Mouse (Mus musculus) macrophage (primary cell): ENCODE data around the gene Fyb. TPM values are rescaled to one million over a fixed set of nuclear protein-coding genes. Genes with fewer than 3 reads are reported as not detected.

Experiments
- H3K27ac ChIP-seq: fragments of 350-480 bp; formaldehyde crosslinking; 2 replicates; pipeline ENCODE4 v1.9.0; 2021
- H3K36me3 ChIP-seq: fragments of 350-480 bp; formaldehyde crosslinking; 2 replicates; pipeline ENCODE4 v1.9.0; 2021; ENCODE audit errors: inconsistent target
- H3K4me3 ChIP-seq: fragments of 350-480 bp; formaldehyde crosslinking; 2 replicates; pipeline ENCODE4 v1.9.0; 2021; ENCODE audit errors: inconsistent target
- H3K79me2 ChIP-seq: fragments of 350-480 bp; formaldehyde crosslinking; 2 replicates; pipeline ENCODE4 v1.9.0; 2021; ENCODE audit errors: inconsistent target
- WGBS: methylation state at CpG from one replicate; pipeline ENCODE4 v1.1.7; 2026; ENCODE audit warnings: inconsistent platforms; ENCODE audit not compliant: missing documents; 5-methylcytosine and 5-hydroxymethylcytosine counted together
- polyA plus RNA-seq: library from polyadenylated mRNA; stranded (reverse); fragments of 250-400 nt; gene quantifications from 3 replicates; pipeline ENCODE4 v1.2.4, GENCODE M21; 2018; ENCODE audit warnings: inconsistent platforms
- total RNA-seq, 78 experiments: library from RNA; depleted of rRNA; stranded (reverse); fragments of 250-400 nt; gene quantifications; 1 replicate in 9 of 78; 2 replicates in 24 of 78; 3 replicates in 43 of 78; 4 replicates in 2 of 78; pipeline ENCODE4 v1.2.4; 2018; ENCODE audit warnings: inconsistent platforms in 56 of 78

Fyb gene
- total RNA-seq (2018; cell fraction: chromatin; rRNA removed), result 1,000 to 10,000 TPM in 25 of 26 experiments, 100 to 1,000 TPM in 1; 946 to 4,580 (median 3,223) TPM
- total RNA-seq (2018; cell fraction: cytosol; rRNA removed), result 1,000 to 10,000 TPM in 9 of 26 experiments, 100 to 1,000 TPM in 17; 417 to 1,132 (median 746) TPM
- 1,000 to 10,000 TPM; 1,077 to 2,236 (median 1,801) TPM for total RNA-seq (2018; cell fraction: nucleus; rRNA removed)
- polyA plus RNA-seq, result 370 to 786 TPM (median 465 TPM) in 3 replicates

DNA sequence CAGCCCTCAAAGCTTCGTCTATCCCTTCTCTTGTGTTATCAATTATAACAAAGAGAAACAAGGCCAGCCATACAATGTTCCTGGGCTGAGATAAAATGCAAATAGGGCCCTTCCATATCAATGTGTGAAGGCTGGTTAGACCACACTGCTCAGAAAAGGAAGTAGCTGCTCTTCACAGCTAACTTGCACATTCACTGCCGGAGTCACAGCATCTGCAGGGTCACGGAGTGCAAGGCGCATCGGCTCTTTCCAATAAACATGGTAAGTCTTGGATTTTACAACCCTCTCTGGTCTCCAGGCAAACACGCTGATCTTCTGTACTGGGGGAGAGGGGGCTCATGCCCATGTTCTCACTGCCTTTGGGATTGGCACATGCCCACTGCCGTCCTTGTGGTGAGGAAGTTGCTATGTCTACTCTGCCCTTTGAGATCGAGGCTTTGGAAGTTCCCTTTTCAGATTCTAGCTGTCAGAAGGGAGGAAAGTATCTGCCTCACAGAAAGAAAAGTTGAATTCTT is at the start of gene Fyb:
Gene Fyb (plus strand): TSS at position 201 of the 515 bp plus-strand sequence.
- Histone ChIP-seq H3K79me2 (peaks cover 45% of the 10 kb centered on the region), H3K27ac (peak within 1 kb of the TSS; percentile 88), H3K36me3 (no peaks in the 10 kb centered on the region), H3K4me3 (peak within 1 kb of the TSS; percentile 42)
- 2% methylated on average over 8 of the region's 8 CpGs for WGBS

DNA sequence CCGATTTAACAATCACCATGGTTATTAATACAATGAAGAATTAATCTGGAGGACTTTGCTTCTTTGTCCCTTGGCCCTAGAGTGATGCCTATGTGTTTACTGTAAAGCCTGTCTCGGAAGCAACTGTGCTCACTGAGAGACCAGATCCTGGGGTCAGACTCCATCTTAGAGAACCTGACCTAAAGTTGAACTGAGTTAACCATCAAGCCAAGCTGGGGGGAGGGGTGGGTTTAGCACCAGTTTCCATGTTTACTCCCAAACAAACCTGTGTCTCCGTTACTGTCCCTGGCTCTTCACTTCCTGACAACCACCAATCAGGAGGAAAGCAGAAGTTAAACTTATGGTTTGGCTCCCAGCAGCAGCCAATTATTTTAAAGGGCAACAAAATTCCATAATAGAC is 39.1 kb upstream of the Fyb start:
- H3K79me2 ChIP-seq, result no peaks in the 10 kb centered on the region
- H3K36me3 ChIP-seq, result no peaks in the 10 kb centered on the region
- WGBS, result 86% methylated on average over 3 of the region's 3 CpGs
- H3K4me3 ChIP-seq, result no peak overlapping the region
- no peak overlapping the region for H3K27ac ChIP-seq

DNA sequence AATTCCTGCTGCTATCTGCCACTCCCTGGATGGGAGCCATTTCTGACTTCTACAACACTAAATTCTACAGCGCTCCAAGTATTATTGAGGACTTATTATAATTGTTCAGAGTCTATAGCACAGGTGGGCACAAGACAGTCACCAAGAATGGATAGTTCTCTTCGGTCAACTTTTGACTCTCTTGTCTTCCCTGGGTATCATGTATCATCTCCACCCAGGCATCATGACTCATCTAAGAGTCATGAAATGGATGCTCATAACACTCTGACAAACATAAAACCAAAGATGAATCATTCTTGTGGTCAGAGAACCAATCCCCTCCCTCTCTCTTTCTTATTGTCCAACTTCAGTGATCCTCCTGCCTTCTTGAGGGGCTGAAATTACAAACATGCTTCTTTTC is 30.3 kb upstream of the Fyb start:
- Histone ChIP-seq H3K79me2 (no peaks in the 10 kb centered on the region), H3K4me3 (no peak overlapping the region), H3K27ac (no peak overlapping the region), H3K36me3 (no peaks in the 10 kb centered on the region)
- 71% methylated on average over 2 of the region's 2 CpGs for WGBS

DNA sequence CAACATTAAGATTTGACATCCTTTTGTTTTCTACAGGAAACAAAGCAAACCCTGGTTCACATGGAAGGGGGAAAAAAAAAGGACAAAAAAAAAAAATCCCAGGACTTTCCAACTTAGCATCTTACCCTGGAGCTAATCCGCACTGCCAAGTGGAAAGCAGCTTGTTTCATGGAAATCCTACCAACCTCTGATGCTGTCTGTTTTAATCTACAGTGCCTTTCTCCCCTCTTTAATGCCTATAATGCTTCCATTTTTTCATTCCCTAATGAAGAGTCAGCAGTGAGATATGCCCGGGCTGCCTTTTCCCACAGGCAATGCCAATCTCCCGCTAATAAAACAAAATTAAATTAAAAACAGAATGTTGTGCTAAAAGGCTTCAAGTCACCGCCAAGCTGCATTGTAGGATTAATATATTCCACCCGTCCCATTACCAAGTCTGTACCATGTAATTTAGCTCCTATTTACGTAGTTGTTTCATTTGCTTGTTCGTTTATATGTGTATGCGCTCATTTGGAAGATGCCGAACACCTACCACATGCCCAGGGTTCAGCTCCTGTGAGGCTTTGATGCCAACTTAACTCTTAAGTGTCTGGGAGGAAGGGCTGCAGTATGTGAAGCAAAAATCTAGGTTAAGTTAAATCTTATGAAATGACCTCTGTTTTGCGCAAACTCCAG is 24.1 kb upstream of the Fyb start:
- H3K36me3 ChIP-seq, result no peaks in the 10 kb centered on the region
- H3K27ac ChIP-seq, result no peak overlapping the region
- no peak overlapping the region for H3K4me3 ChIP-seq
- WGBS, result 91% methylated on average over 10 of the region's 10 CpGs
- H3K79me2 ChIP-seq, result no peaks in the 10 kb centered on the region

DNA sequence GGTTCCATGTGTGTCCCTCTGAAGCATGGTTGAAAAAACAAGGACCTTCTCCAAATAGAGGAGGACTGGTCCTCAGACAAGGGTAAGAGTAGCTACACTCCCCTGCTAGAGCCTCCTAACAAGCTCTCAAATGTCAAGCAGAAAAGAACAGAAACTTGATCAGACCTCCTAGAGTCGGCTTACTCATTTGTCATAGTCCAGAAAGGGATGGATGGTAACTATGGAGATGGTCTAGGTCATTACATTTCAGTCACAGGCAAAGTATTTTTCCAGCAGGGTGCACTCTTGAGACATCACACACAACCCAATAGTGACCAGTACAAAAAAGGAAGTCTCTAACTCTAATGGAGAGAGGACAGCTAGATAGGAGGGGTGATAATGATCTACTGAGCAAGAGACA is 21.9 kb upstream of the Fyb start:
- no peak overlapping the region for H3K4me3 ChIP-seq
- H3K79me2 ChIP-seq, result no peaks in the 10 kb centered on the region
- H3K27ac ChIP-seq, result peak overlapping the region; percentile 19
- no peaks in the 10 kb centered on the region for H3K36me3 ChIP-seq
- WGBS, result 0% methylated on average over 1 of the region's 1 CpGs

DNA sequence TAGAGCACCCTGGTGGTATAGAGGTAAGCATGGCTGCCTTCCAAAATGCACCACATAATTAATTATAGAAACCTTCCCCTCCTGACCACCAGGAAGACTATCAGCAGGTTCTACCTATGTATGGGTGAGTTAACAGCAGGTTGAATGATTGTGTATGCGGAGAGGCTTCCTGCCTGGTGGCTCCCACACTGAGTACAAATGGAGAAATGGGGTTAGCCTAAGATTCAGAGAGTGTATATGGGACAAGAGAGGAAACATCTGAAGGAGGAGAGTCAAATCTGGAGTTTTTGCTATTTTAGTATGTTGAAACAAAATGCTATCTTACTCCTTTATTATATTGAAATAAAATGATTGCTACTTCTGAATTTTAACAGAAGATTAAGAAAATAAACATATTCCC is 5.1 kb upstream of the Fyb start:
- no peaks in the 10 kb centered on the region for H3K36me3 ChIP-seq
- WGBS, result 87% methylated on average over 1 of the region's 1 CpGs
- H3K27ac ChIP-seq, result no peak overlapping the region
- no peaks in the 10 kb centered on the region for H3K79me2 ChIP-seq
- no peak overlapping the region for H3K4me3 ChIP-seq

DNA sequence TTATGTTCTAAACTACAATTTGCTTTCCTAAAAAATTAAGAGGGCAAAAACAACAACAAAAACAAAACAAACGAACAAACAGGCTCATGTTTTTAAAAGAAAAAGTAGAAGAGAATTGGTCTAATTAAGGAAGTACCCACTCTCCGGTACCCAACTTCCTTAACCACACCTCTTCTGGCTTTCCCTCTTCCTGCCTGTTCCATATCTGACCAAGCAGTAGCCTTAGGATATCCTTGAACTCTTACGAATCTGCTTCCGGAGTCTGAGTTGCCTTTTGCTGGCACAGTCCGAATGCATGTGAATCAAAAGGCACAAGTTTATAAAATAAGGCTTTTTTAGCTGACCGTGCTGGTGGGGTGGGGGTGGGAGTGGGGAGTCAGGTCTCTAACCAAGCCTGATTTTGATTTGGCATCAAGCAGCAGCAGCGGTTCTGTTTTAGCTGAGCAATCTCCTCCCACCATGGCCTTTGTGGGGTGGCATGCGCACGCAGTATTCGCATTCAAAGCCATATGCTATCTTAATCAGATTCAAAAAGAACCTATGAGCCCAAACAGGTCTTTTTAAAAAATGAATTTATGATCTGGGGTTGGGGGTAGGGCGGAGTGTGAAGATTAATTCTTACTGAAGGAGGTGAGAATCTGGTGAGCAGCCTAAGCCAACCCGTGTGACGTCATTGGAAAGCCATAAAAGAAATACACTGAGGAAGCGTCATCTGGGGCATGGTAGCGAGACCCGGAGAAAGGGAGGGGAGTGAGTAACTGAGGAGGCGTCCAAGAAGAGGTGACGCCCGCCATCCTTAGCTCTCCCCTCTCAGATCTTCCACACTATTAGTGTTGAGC is 3.0 kb upstream of the Fyb start:
- Histone ChIP-seq H3K4me3 (no peak overlapping the region), H3K27ac (peak overlapping the region; percentile 70), H3K79me2 (peaks cover 17% of the 10 kb centered on the region)

DNA sequence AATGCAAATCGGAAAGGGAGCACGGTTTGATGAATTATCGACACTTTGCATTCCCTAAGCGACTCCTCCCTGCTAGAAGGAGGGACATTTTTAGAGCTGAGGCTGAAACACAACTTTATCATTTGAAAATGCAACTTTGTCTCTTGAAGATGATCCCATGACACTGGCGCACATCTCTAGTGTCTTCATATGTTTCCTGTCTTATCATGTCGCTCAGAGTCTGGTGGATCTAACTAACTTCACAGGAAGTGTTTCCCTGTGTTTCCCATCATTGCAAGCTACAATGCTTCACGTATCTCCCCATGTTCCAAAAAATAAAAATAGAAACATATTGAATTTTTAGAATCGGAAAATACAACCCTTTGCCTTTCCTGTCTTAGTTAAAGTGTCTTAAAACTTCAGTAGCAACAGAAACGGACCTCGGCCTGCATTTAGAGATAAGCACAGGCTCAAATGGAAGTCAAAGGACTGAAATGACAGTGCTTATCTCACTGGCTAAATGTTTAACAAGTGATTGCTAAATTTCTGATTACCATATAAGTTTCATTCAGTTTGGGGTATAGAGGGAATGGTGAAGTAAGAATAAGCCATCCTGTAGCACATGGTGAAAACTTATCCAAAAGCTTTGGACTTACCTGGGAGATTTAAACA is 2.0 kb upstream of the Fyb start:
- H3K36me3 ChIP-seq, result no peaks in the 10 kb centered on the region
- peaks cover 27% of the 10 kb centered on the region for H3K79me2 ChIP-seq
- H3K27ac ChIP-seq, result peak overlapping the region; percentile 70; the same call in 1 of the 2 replicates
- WGBS, result 39% methylated on average over 10 of the region's 10 CpGs
- H3K4me3 ChIP-seq, result no peak overlapping the region

More for the DNA sequence above, 3.0 kb upstream of the Fyb start:
- no peaks in the 10 kb centered on the region for H3K36me3 ChIP-seq
- WGBS, result 28% methylated on average over 19 of the region's 19 CpGs

DNA sequence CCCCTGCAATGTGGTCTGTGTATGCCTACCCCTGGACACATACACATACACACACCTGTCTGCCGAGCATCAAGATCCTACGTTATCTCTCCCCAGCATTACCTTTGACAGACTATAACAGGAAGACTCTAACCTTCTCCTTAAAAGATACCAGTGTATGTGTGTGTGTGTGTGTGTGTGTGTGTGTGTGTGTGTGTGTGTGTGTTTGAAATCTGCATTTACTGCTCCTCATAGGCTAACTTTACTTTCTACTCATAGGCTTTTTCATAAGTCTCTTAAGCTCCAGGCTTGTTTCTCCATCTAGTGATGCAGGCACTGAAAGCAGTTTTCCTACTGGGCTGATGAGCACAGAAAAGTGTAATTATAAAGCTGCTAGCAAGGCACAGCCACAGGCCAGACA is 2.1 kb downstream of the Fyb start:
- WGBS, result 100% methylated on average over 2 of the region's 2 CpGs
- Histone ChIP-seq H3K36me3 (no peaks in the 10 kb centered on the region), H3K4me3 (no peak overlapping the region), H3K79me2 (peaks cover 45% of the 10 kb centered on the region), H3K27ac (no peak overlapping the region)

DNA sequence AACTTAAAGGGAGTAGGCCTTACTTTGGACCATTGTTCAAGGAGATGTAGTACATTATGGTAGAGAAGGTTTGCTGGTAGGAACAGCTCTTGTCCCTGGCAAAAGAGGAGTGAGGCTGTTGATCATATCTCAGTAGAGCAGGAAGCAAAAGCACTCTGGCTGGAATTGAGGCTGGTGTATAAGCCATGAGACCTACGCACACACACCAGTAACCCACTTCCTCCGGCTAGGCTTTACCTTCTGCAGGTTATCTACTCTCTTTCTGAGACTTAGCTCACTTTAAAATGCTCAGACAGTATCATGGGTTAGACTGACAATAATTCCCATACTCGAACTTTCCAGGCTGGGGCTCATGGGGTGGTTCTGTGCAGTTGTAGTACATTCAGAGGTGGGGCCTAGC is 2.7 kb downstream of the Fyb start:
- no peak overlapping the region for H3K27ac ChIP-seq

DNA sequence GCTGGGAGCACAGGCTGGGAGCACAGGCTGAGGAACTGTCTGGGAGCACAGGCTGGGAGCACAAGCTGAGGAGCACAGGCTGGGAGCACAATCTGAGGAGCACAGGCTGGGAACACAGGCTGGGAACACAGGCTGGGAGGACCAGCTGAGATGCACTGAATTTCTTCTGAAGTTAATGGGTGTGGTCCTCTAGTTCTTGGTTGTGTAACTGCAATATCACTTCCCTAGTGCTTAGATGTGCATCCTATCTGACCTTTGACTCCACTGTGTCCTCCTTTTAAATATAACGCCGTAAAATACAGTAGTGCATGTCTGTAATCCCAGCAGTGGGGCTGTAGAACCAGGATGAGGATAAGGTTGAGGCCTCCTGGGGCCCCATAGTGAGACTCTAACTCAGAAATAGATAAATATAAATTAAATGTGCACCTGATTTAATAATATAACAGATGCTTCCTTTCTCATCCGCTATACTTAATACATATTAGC is 11.2 kb downstream of the Fyb start:
- H3K79me2 ChIP-seq, result peaks cover 26% of the 10 kb centered on the region
- no peak overlapping the region for H3K4me3 ChIP-seq
- H3K36me3 ChIP-seq, result no peaks in the 10 kb centered on the region
- H3K27ac ChIP-seq, result no peak overlapping the region
- WGBS, result 85% methylated on average over 3 of the region's 3 CpGs

More for the DNA sequence above, 2.7 kb downstream of the Fyb start:
- H3K79me2 ChIP-seq, result peaks cover 45% of the 10 kb centered on the region
- no peak overlapping the region for H3K4me3 ChIP-seq
- 44% methylated on average over 3 of the region's 3 CpGs for WGBS
- no peaks in the 10 kb centered on the region for H3K36me3 ChIP-seq

DNA sequence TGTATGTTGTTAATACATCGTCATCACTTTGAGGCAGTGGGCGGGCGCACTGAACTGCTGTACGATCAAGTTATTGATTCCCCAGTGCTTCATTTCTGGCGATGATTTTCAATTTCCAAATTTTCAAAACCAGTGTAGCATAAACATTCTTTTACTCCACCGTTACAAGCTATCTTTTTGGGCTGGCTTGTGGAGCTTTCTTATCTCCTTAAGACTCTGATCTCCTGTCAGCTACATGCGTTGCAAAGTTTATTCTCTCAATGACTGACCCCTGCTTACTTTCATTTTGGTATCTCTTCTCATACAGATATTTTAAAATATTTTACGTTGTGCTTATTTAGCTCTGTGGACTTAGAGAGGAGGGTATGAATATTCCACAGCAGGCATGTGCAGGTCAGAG is 11.9 kb downstream of the Fyb start:
- Histone ChIP-seq H3K4me3 (no peak overlapping the region), H3K36me3 (no peaks in the 10 kb centered on the region), H3K27ac (no peak overlapping the region), H3K79me2 (peaks cover 26% of the 10 kb centered on the region)
- 93% methylated on average over 8 of the region's 8 CpGs for WGBS

DNA sequence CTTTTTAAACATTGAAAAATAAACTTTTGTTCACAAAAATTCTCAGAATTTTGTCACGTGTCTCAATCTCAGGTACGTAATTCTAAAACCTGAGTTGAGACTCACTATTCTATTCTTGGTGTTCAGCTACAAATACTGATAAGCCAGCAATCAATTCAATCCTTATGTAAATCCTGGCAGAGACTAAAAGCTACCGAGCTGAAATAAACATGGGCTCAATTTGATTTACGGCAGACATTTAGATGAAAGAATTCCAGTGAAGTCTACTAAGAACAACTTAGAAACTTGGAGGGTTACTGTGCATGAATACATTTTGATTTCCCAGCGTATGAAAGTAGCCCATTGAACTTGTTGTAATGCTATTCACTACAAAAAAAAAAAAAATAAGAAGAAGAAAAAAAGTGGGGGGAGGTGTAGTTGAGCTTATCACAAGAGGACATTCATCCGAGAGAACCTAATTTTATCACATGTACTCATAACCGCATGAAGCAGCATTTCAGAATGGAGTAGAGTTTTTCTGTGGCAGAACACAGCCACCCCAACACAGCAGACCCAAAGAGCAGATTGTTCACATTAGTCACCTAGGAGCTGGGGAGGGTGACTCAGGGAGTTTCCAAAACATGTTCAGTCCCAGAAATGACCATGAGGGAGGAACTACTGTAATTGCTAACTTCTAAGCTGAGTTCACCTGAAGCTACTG is 17.1 kb downstream of the Fyb start:
- no peaks in the 10 kb centered on the region for H3K36me3 ChIP-seq
- 37% methylated on average over 7 of the region's 7 CpGs for WGBS
- H3K4me3 ChIP-seq, result no peak overlapping the region

DNA sequence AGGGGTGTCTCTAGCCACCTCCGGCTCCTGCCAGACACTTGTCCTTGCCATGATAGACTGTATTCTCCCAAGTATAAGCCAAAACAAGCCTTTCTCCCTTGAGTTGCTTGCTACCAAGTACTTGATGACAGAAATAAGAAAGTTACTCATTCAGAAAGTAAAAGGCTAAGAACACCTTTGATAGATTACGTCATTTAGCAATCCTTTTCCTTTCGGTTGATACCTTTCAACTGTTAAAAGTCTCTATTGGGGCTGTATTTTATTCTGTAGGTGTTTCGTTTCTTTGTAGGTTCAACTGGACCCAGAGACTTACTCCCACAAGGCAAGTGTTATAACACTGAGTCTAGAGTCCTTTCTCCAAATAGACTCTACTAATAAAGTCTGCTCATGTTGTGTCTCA is 26.3 kb downstream of the Fyb start:
- no peak overlapping the region for H3K27ac ChIP-seq
- no peak overlapping the region for H3K4me3 ChIP-seq
- H3K79me2 ChIP-seq, result peaks cover 81% of the 10 kb centered on the region
- no peaks in the 10 kb centered on the region for H3K36me3 ChIP-seq
- WGBS, result 93% methylated on average over 4 of the region's 4 CpGs

More for the DNA sequence above, 17.1 kb downstream of the Fyb start:
- Histone ChIP-seq H3K27ac (peak overlapping the region; percentile 8), H3K79me2 (peaks cover 55% of the 10 kb centered on the region)
